Mouse (Mus musculus) ES-E14 (cell line): ENCODE data around the gene Dgat2.

Experiments
- CHD2 ChIP-seq: IDR thresholded peaks from 2 replicates; pipeline ENCODE4 v1.6.1; 2014; ENCODE audit warnings: mild to moderate bottlenecking, low read depth, low read length, inconsistent platforms
- HCFC1 ChIP-seq: IDR thresholded peaks from 2 replicates; pipeline ENCODE4 v1.6.1; 2012; ENCODE audit warnings: low read length, inconsistent platforms, borderline replicate concordance; ENCODE audit not compliant: insufficient read depth

- no peak for TF ChIP-seq CHD2
- TF ChIP-seq HCFC1: no peak
Measured at GRCm38 (mm10) chr7:99175666-99176065, 6.9 kb downstream of the Dgat2 start.
